Mouse (Mus musculus) mouse trophoblast stem cell (cell line): ENCODE data around the gene Olfr1197.

Experiments
- in situ Hi-C, 2 experiments: fragments of 300-500 bp; cut with MseI, MboI; formaldehyde crosslinking; loops; 2 replicates in 1 of 2; 3 replicates in 1 of 2; pipeline ENCODE4 v1.15.1; 2025

The Olfr1197 gene

GRCm38 (mm10) chr2:88732266-88732665 is at the start of gene Olfr1197:
Gene Olfr1197, minus strand, starts transcription at chr2:88732366.
- in situ Hi-C loops: no loop called here

GRCm38 (mm10) chr2:88770388-88770787 is 38.2 kb upstream of the Olfr1197 start, which contains the start of gene Olfr1200:
Gene Olfr1200, minus strand, starts transcription at chr2:88770488.
- in situ Hi-C loops: no loop called here

- in situ Hi-C loops: no loop called here
Observed at GRCm38 (mm10) chr2:88760369-88760768, 28.2 kb upstream of the Olfr1197 start, which contains the start of gene Olfr1199. Gene Olfr1199, minus strand, starts transcription at chr2:88760469.

GRCm38 (mm10) chr2:88751270-88751669 is 19.1 kb upstream of the Olfr1197 start, which contains the start of gene Olfr1198:
Gene Olfr1198, minus strand, starts transcription at chr2:88751370.
- in situ Hi-C loops: no loop called here

GRCm38 (mm10) chr2:88743379-88743778 is 11.2 kb upstream of the Olfr1197 start:
- in situ Hi-C loops: no loop called here

GRCm38 (mm10) chr2:88704497-88704896 is 27.7 kb downstream of the Olfr1197 start, which contains the start of gene Olfr1196:
Gene Olfr1196, minus strand, starts transcription at chr2:88704597.
- in situ Hi-C loops: no loop called here

GRCm38 (mm10) chr2:88689087-88689486 is 43.1 kb downstream of the Olfr1197 start, which contains the start of gene Olfr1195:
Gene Olfr1195, minus strand, starts transcription at chr2:88689187.
- in situ Hi-C loops: no loop called here
